Mouse (Mus musculus): ENCODE results near the gene Ppp5c. TPM values are rescaled to one million over a fixed set of nuclear protein-coding genes. Genes with fewer than 3 reads are reported as not detected.
"Not testable (repeated sequence)": the region's sequence is repeated elsewhere in the genome, so short reads cannot be mapped to it uniquely, and the experiment has no call there.

Gene Ppp5c
- 83.7 and 88.3 TPM in 2 replicates for polyA plus RNA-seq (2015; fragmentation: Nextera tagmentation; extraction: Ambion mirVana)

DNA sequence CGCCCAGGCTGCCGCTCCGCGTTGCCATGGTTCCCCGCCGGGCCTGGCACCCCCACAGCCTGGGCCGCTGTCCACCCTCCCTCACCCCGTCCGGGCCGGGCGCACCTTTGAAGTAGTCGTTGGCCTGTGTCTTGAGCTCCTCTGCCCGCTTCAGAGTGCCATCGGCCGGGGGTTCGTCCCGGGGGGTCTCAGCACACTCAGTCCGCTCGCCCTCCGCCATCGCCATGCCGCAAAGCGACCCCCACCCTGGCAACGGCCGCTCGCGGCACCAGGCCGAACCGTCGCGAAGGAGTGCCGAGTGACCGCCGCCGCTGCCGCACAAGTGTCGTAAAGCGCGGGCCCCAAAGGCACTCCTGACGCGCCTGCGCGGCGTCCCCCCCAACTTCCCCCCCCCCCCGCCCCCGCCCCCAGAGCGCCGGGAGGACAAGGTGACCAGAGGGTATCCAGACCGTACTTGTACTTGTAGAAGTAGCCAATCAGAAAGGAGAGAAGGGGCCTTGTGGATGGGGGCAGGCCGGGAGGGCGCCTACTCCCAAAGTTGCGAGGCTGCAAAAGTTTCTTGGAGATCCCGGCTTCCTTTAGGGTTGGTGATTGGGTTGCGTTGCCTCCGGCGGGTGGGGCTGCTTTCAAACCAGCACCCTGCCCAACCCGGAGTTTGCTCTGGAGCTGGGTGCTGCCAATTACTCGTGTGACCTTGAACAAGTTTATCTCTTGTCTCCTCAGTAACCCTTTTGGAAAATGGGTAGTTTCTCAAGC lies at the start of gene Ppp5c:
Gene Ppp5c, minus strand, starts transcription at position 337 of the 756 bp plus-strand sequence.
- Histone ChIP-seq H3K9me3 (ENCODE audit: control insufficient read depth, low read length) (no peaks in the 10 kb centered on the region), H3K36me3 (ENCODE audit: control insufficient read depth, insufficient read depth, low read length) (peaks cover 8% of the 10 kb centered on the region), H3K4me2 (ENCODE audit: low read depth, low read length) (peak within 1 kb of the TSS; percentile 77), H3K4me1 (ENCODE audit: control insufficient read depth, insufficient read depth, low read length) (peaks cover 41% of the 10 kb centered on the region), H3K4me3 (ENCODE audit: low read length) (peak within 1 kb of the TSS; percentile 90), H3K9ac (ENCODE audit: low read depth, low read length) (peak within 1 kb of the TSS; percentile 92), H3K27me3 (replicated peaks; ENCODE audit: control insufficient read depth, insufficient read depth, low read length) (no peaks in the 10 kb centered on the region), H3K27ac (ENCODE audit: low read length) (peak within 1 kb of the TSS; percentile 95)
- WGBS = under 1% methylated on average over 49 of the region's 58 CpGs
- peak; percentile 82 for ATAC-seq

DNA sequence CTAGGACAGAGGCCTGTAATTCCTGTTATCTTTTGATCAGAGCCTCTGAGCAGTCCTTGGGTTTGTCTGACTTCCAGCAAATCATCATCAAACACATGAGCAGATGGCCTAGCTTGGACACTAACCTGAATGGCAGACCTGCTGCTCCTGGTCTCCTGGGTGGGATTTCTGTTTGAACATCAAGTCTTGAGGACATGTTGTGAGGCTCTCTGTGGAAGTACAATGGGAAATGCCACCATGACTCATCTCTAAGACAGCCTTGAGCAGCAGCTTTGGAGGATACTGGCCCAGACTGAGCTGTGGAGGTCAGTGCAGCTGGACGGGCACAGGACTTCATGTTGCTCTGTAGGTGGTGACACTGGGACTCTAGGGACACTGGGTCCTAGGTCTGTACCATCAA lies 48.8 kb upstream of the Ppp5c start:
- Histone ChIP-seq H3K27ac (ENCODE audit: low read length) (no peak overlapping the region), H3K4me3 (ENCODE audit: low read length) (no peak overlapping the region), H3K27me3 (replicated peaks; ENCODE audit: control insufficient read depth, insufficient read depth, low read length) (no peaks in the 10 kb centered on the region), H3K4me1 (ENCODE audit: control insufficient read depth, insufficient read depth, low read length) (no peaks in the 10 kb centered on the region), H3K36me3 (ENCODE audit: control insufficient read depth, insufficient read depth, low read length) (no peaks in the 10 kb centered on the region), H3K9ac (ENCODE audit: low read depth, low read length) (no peak overlapping the region), H3K9me3 (ENCODE audit: control insufficient read depth, low read length) (no peaks in the 10 kb centered on the region), H3K4me2 (ENCODE audit: low read depth, low read length) (no peak overlapping the region)
- 80% methylated on average over 1 of the region's 1 CpGs for WGBS
- no peak for ATAC-seq

DNA sequence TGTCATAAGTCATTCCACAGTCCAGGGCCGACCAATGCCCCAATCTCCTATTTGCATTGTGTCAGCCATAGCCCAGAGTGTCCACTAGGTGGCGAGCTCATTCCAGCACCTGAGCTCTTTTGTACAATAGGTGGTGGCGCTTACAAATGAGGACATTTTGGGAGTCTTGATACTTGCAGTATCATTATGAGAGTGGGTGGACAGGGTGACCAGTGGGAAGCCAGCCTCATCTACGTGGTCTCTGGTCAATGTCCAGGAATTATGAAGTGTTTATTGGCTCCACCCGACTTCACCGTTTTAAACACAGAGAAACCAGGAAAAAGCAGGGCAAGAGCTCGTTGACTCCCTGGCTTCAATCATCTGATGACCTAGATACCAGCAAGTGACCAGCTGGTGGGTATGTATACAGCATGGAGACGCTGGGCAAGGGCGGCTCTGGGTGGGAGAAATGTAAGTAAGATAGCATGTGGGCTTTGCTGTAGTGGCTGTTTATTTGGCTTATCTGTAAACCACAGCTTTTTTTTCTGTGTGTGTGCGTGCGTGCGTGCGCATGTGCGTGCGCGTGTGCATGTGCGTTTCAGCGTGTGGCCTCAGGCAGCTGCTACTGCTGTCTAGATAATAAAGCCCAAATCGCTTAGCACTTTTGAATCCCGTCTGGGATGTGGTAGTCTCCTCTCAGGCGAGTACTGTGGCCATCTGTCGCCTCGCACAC lies 46.3 kb upstream of the Ppp5c start, which contains the start of gene Psg16:
Gene Psg16, plus strand, starts transcription at position 137 of the 712 bp plus-strand sequence.
- Histone ChIP-seq H3K4me3 (ENCODE audit: low read length) (no peak within 1 kb of the TSS), H3K9me3 (ENCODE audit: control insufficient read depth, low read length) (no peaks in the 10 kb centered on the region), H3K36me3 (ENCODE audit: control insufficient read depth, insufficient read depth, low read length) (no peaks in the 10 kb centered on the region), H3K4me1 (ENCODE audit: control insufficient read depth, insufficient read depth, low read length) (no peaks in the 10 kb centered on the region), H3K4me2 (ENCODE audit: low read depth, low read length) (no peak within 1 kb of the TSS), H3K27ac (ENCODE audit: low read length) (no peak within 1 kb of the TSS), H3K27me3 (replicated peaks; ENCODE audit: control insufficient read depth, insufficient read depth, low read length) (no peaks in the 10 kb centered on the region), H3K9ac (ENCODE audit: low read depth, low read length) (no peak within 1 kb of the TSS)
- WGBS = 63% methylated on average over 23 of the region's 23 CpGs
- ATAC-seq = peak; percentile 88

DNA sequence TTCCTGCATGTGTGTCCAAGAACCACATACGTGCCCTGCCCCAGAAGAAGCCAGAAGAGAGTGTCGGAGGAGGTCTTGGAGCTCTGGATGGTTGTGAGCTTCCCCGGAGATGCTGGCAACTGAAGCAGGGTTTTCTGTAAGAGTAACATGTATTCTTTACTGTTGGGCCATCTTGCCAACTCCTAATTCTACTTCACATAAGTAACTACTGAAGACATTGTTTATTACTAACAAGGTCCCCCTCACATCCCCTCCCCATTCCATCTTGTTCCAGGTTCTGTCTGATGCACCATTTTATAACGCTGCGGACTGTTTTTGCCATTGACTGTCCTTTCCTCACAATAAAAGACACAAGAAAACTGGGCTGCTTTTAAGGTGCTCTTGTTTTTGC lies 45.8 kb upstream of the Ppp5c start:
- no peaks in the 10 kb centered on the region for H3K36me3 ChIP-seq (ENCODE audit: control insufficient read depth, insufficient read depth, low read length)
- H3K4me1 ChIP-seq (ENCODE audit: control insufficient read depth, insufficient read depth, low read length) = no peaks in the 10 kb centered on the region
- no peak overlapping the region for H3K9ac ChIP-seq (ENCODE audit: low read depth, low read length)
- no peak for ATAC-seq
- no peak overlapping the region for H3K4me2 ChIP-seq (ENCODE audit: low read depth, low read length)
- no peaks in the 10 kb centered on the region for H3K9me3 ChIP-seq (ENCODE audit: control insufficient read depth, low read length)
- no peak overlapping the region for H3K27ac ChIP-seq (ENCODE audit: low read length)
- H3K4me3 ChIP-seq (ENCODE audit: low read length) = no peak overlapping the region
- no peaks in the 10 kb centered on the region for H3K27me3 ChIP-seq (replicated peaks; ENCODE audit: control insufficient read depth, insufficient read depth, low read length)
- 65% methylated on average over 5 of the region's 5 CpGs for whole genome bisulfite sequencing

DNA sequence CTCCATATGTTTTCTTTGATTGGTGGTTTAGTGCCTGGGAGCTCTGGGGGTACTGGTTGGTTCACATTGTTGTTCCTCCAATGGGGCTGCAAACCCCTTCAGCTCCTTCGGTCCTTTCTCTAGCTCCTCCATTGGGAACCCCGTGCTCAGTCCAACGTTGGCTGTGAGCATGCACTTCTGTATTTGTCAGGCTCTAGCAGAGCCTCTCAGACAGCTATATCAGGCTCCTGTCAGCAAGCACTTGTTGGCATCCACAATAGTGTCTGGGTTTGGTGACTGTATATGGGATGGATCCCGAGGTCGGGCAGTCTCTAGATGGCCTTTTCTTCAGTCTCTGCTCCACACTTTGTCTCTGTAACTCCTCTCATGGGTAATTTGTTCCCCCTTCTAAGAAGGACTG lies 39.9 kb upstream of the Ppp5c start:
- ATAC-seq = not testable (repeated sequence)

DNA sequence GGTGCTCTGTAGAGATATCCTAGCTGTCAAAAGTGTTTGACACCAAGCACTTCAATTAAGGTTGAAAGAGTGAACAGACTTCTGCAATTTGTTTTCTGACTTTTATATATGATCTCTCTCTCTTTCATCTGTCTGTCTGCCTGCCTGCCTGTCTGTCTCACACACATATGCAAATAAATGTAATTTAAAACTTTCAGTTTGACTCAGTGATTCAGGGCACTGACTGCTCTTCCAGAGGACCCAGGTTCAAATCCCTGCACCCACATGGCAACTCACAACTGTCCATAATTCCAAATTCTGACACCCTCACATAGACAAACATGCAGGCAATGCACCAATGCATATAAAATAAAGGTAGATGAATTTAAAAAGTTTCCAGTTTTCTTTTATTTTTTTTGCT lies 39.3 kb upstream of the Ppp5c start:
- H3K27ac ChIP-seq (ENCODE audit: low read length) = no peak overlapping the region
- no peaks in the 10 kb centered on the region for H3K9me3 ChIP-seq (ENCODE audit: control insufficient read depth, low read length)
- peaks cover 11% of the 10 kb centered on the region for H3K4me1 ChIP-seq (ENCODE audit: control insufficient read depth, insufficient read depth, low read length)
- no peaks in the 10 kb centered on the region for H3K36me3 ChIP-seq (ENCODE audit: control insufficient read depth, insufficient read depth, low read length)
- no peaks in the 10 kb centered on the region for H3K27me3 ChIP-seq (replicated peaks; ENCODE audit: control insufficient read depth, insufficient read depth, low read length)
- no peak overlapping the region for H3K4me3 ChIP-seq (ENCODE audit: low read length)
- no peak overlapping the region for H3K4me2 ChIP-seq (ENCODE audit: low read depth, low read length)
- no peak overlapping the region for H3K9ac ChIP-seq (ENCODE audit: low read depth, low read length)
- ATAC-seq = no peak

More for the DNA sequence above, 39.9 kb upstream of the Ppp5c start:
- H3K9ac ChIP-seq (ENCODE audit: low read depth, low read length); H3K9me3 ChIP-seq (ENCODE audit: control insufficient read depth, low read length); H3K36me3 ChIP-seq (ENCODE audit: control insufficient read depth, insufficient read depth, low read length); H3K4me2 ChIP-seq (ENCODE audit: low read depth, low read length); H3K4me3 ChIP-seq (ENCODE audit: low read length); H3K27ac ChIP-seq (ENCODE audit: low read length); H3K27me3 ChIP-seq (replicated peaks; ENCODE audit: control insufficient read depth, insufficient read depth, low read length): not testable (repeated sequence)
- WGBS = 55% methylated on average over 5 of the region's 5 CpGs
- peaks cover 11% of the 10 kb centered on the region for H3K4me1 ChIP-seq (ENCODE audit: control insufficient read depth, insufficient read depth, low read length)

DNA sequence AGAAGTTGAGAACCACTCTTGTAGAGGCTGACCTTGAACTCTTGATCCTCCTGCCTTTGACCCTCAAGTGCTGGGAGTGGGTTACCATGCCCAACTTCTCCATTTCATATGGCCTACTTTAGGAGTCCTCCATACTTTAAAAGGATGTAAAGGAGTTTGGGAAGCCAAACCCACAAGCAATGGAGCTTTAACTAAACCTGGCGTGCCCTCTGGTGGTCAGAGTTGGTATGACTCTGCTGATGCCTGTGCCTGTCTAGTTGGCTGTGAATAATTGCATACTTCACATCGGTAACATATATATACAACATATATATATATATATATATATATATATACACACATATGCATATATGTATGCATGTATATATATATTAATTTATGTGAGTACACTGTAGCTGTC lies 38.7 kb upstream of the Ppp5c start:
- 9% methylated on average over 2 of the region's 2 CpGs for WGBS
- no peak for ATAC-seq
- Histone ChIP-seq H3K4me1 (ENCODE audit: control insufficient read depth, insufficient read depth, low read length) (peaks cover 11% of the 10 kb centered on the region), H3K27me3 (replicated peaks; ENCODE audit: control insufficient read depth, insufficient read depth, low read length) (no peaks in the 10 kb centered on the region), H3K4me2 (ENCODE audit: low read depth, low read length) (no peak overlapping the region), H3K27ac (ENCODE audit: low read length) (no peak overlapping the region), H3K9me3 (ENCODE audit: control insufficient read depth, low read length) (no peaks in the 10 kb centered on the region), H3K9ac (ENCODE audit: low read depth, low read length) (no peak overlapping the region), H3K4me3 (ENCODE audit: low read length) (no peak overlapping the region), H3K36me3 (ENCODE audit: control insufficient read depth, insufficient read depth, low read length) (no peaks in the 10 kb centered on the region)

DNA sequence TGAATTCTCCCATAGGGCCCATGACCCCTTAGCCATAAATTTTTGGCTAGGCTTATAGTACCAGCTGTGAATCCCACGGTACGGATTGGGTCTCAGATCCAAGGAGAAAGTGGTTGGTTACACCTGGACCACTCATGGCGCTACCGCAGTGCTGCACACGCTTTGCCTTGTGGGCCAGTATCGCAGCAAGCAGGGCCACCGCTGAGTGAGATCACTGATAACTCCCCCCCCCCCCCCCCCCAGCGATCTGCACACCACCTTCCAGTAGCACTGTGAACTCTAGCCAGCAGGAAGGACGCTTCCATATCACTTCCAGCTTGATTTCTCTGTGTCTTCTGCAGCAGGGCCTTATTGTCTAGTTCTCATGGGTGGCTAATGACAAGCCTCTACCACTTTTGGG lies 37.9 kb upstream of the Ppp5c start:
- WGBS = 76% methylated on average over 8 of the region's 9 CpGs
- Histone ChIP-seq H3K9ac (ENCODE audit: low read depth, low read length) (no peak overlapping the region), H3K27me3 (replicated peaks; ENCODE audit: control insufficient read depth, insufficient read depth, low read length) (no peaks in the 10 kb centered on the region), H3K9me3 (ENCODE audit: control insufficient read depth, low read length) (no peaks in the 10 kb centered on the region), H3K36me3 (ENCODE audit: control insufficient read depth, insufficient read depth, low read length) (no peaks in the 10 kb centered on the region), H3K4me1 (ENCODE audit: control insufficient read depth, insufficient read depth, low read length) (peaks cover 11% of the 10 kb centered on the region), H3K4me2 (ENCODE audit: low read depth, low read length) (no peak overlapping the region), H3K4me3 (ENCODE audit: low read length) (no peak overlapping the region), H3K27ac (ENCODE audit: low read length) (no peak overlapping the region)
- no peak for ATAC-seq

DNA sequence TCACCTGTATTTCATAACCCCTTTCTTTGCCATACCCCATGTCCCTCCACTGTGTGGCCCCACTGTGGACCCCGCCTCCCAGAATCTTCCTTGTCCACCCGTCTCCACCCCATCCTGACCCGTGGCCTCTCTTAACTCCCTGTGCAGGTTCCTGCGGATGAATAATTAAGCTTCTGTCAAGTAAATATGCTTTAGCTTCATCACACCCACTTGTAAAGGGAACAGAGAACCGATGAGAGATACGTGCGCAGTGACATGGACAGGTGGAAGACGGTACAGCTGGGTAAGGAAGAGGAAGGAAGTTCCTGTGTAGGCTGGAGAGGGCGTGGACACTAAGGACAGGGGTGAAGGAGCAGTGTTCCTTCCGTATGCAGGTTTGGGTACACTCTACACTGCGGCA lies 35.1 kb upstream of the Ppp5c start:
- Histone ChIP-seq H3K9me3 (ENCODE audit: control insufficient read depth, low read length) (no peaks in the 10 kb centered on the region), H3K36me3 (ENCODE audit: control insufficient read depth, insufficient read depth, low read length) (no peaks in the 10 kb centered on the region), H3K4me1 (ENCODE audit: control insufficient read depth, insufficient read depth, low read length) (peaks cover 27% of the 10 kb centered on the region), H3K27ac (ENCODE audit: low read length) (peak overlapping the region; percentile 100), H3K9ac (ENCODE audit: low read depth, low read length) (peak overlapping the region; percentile 83), H3K4me2 (ENCODE audit: low read depth, low read length) (peak overlapping the region; percentile 71), H3K4me3 (ENCODE audit: low read length) (peak overlapping the region; percentile 74), H3K27me3 (replicated peaks; ENCODE audit: control insufficient read depth, insufficient read depth, low read length) (no peaks in the 10 kb centered on the region)
- ATAC-seq = peak; percentile 58
- 8% methylated on average over 11 of the region's 11 CpGs for WGBS

Measured in intestine, embryonic 16.5 days (tissue).